Mouse (Mus musculus) ES-Bruce4 (cell line): ENCODE measurements around the gene Gpr156. TPM values are rescaled to one million over a fixed set of nuclear protein-coding genes. Genes with fewer than 3 reads are reported as not detected.
"Not testable (repeated sequence)": the region's sequence is repeated elsewhere in the genome, so short reads cannot be mapped to it uniquely, and the experiment has no call there.

Experiments used
- H3K27ac ChIP-seq: 2 replicates; pipeline ENCODE4 v1.5.1; 2012; ENCODE audit warnings: low read length, inconsistent platforms; ENCODE audit not compliant: insufficient read depth
- H3K27me3 ChIP-seq: 2 replicates; pipeline ENCODE4 v1.6.1; 2012; ENCODE audit warnings: mild to moderate bottlenecking, low read length, inconsistent platforms; ENCODE audit not compliant: control insufficient read depth, poor library complexity, insufficient read depth, severe bottlenecking
- H3K36me3 ChIP-seq: 2 replicates; pipeline ENCODE4 v1.6.1; 2012; ENCODE audit warnings: inconsistent platforms, mild to moderate bottlenecking, low read length, moderate library complexity; ENCODE audit not compliant: control insufficient read depth, poor library complexity, insufficient read depth, severe bottlenecking
- H3K4me1 ChIP-seq: one replicate; pipeline ENCODE4 v1.8.1; 2011; ENCODE audit warnings: low read length; ENCODE audit not compliant: control insufficient read depth, insufficient read depth
- H3K4me3 ChIP-seq: 2 replicates; pipeline ENCODE4 v1.5.1; 2011; ENCODE audit warnings: low read depth, mild to moderate bottlenecking, low read length
- H3K9ac ChIP-seq: 2 replicates; pipeline ENCODE4 v1.6.1; 2012; ENCODE audit warnings: low read depth, mild to moderate bottlenecking, inconsistent platforms; ENCODE audit not compliant: poor library complexity, severe bottlenecking
- H3K9me3 ChIP-seq: replicated peaks from 2 replicates; pipeline ENCODE4 v1.6.1; 2012; ENCODE audit warnings: mild to moderate bottlenecking, low read length, inconsistent platforms; ENCODE audit not compliant: control insufficient read depth, poor library complexity, insufficient read depth, severe bottlenecking
- CTCF ChIP-seq: IDR thresholded peaks from one replicate; pipeline ENCODE4 v1.8.1; 2011; ENCODE audit warnings: low read depth, low read length
- EP300 ChIP-seq: IDR thresholded peaks from 2 replicates; pipeline ENCODE4 v1.6.1; 2011; ENCODE audit warnings: low read depth, low read length; ENCODE audit not compliant: insufficient read depth
- POLR2A ChIP-seq: IDR thresholded peaks from one replicate; pipeline ENCODE4 v1.8.1; 2011; ENCODE audit warnings: low read length; ENCODE audit not compliant: insufficient read depth
- polyA plus RNA-seq: library from polyadenylated mRNA; stranded (reverse); fragments of >200 nt; gene quantifications from 2 replicates; pipeline ENCODE4 v1.2.4, GENCODE M21; 2011; ENCODE audit warnings: low read depth; ENCODE audit not compliant: missing spikeins, insufficient read depth, insufficient read length

Gpr156 gene
- polyA plus RNA-seq, 1 experiment, result not detected

- TF ChIP-seq POLR2A (no peak), EP300 (no peak), CTCF (no peak)
- H3K4me1 ChIP-seq, result no peaks in the 10 kb centered on the region
- no peak overlapping the region for H3K27ac ChIP-seq
- H3K4me3 ChIP-seq, result no peak overlapping the region
- no peaks in the 10 kb centered on the region for H3K27me3 ChIP-seq
- H3K9ac ChIP-seq, result no peak overlapping the region
- no peaks in the 10 kb centered on the region for H3K36me3 ChIP-seq
- H3K9me3 ChIP-seq, result no peaks in the 10 kb centered on the region
Observed at GRCm38 (mm10) chr16:37951171-37951570, 34.9 kb downstream of the Gpr156 start.

GRCm38 (mm10) chr16:37953186-37953585 is 36.9 kb downstream of the Gpr156 start:
- no peak overlapping the region for H3K4me3 ChIP-seq
- H3K9ac ChIP-seq, result no peak overlapping the region
- no peaks in the 10 kb centered on the region for H3K36me3 ChIP-seq
- no peak overlapping the region for H3K27ac ChIP-seq
- no peaks in the 10 kb centered on the region for H3K9me3 ChIP-seq
- no peak for TF ChIP-seq POLR2A
- TF ChIP-seq EP300, result no peak
- TF ChIP-seq CTCF, result no peak
- no peaks in the 10 kb centered on the region for H3K4me1 ChIP-seq
- no peaks in the 10 kb centered on the region for H3K27me3 ChIP-seq

GRCm38 (mm10) chr16:37953991-37954942 is 38.0 kb downstream of the Gpr156 start:
- H3K27me3 ChIP-seq, result no peaks in the 10 kb centered on the region
- no peaks in the 10 kb centered on the region for H3K4me1 ChIP-seq
- H3K27ac ChIP-seq, result no peak overlapping the region
- H3K4me3 ChIP-seq, result no peak overlapping the region
- H3K9ac ChIP-seq, result no peak overlapping the region
- no peak for TF ChIP-seq CTCF
- no peak for TF ChIP-seq EP300
- TF ChIP-seq POLR2A, result no peak
- no peaks in the 10 kb centered on the region for H3K36me3 ChIP-seq
- no peaks in the 10 kb centered on the region for H3K9me3 ChIP-seq

- Histone ChIP-seq H3K36me3 (no peaks in the 10 kb centered on the region), H3K27ac (no peak overlapping the region), H3K27me3 (no peaks in the 10 kb centered on the region), H3K4me3 (no peak overlapping the region), H3K9ac (no peak overlapping the region), H3K9me3 (no peaks in the 10 kb centered on the region), H3K4me1 (no peaks in the 10 kb centered on the region)
- TF ChIP-seq POLR2A (no peak), EP300 (no peak), CTCF (no peak)
Observed at GRCm38 (mm10) chr16:37955336-37955917, 39.1 kb downstream of the Gpr156 start.

DNA sequence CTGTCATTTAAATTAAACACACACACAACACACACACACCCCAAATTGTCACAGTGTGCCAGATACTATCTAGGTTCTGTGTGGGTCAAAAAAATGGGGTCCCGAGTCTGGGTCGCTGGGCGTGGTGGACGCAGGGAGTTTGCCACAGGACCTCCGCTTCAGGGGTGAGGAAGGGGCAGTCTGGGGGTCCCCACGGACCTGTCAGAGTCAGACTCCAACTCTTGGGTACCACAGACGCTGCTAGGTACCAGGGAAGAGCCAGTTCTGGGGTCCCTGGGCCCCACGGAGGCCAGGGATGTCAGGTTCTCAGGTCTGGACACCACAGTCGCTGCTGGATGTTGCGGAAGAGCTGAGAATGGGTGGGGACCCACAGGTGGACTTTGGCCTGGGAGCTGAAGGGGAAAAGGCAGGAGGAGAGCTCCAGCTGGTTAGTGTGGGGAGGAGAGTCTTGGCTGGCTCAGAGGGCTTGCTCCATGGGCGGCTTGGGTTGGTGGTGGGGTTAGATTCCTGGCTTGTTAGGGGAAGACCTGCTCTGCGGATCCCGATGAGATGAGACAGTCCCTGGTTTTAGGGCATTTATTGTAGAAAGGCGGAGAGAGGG is 39.9 kb downstream of the Gpr156 start:
- H3K27me3 ChIP-seq, result no peaks in the 10 kb centered on the region

GRCm38 (mm10) chr16:37956751-37957150 is 40.5 kb downstream of the Gpr156 start:
- TF ChIP-seq CTCF (no peak), POLR2A (no peak), EP300 (no peak)
- no peaks in the 10 kb centered on the region for H3K9me3 ChIP-seq

More for the DNA sequence above, 39.9 kb downstream of the Gpr156 start:
- H3K9ac ChIP-seq, result no peak overlapping the region
- no peak overlapping the region for H3K4me3 ChIP-seq
- H3K9me3 ChIP-seq, result no peaks in the 10 kb centered on the region
- TF ChIP-seq EP300 (no peak), CTCF (no peak)
- H3K27ac ChIP-seq, result no peak overlapping the region
- no peaks in the 10 kb centered on the region for H3K4me1 ChIP-seq
- H3K36me3 ChIP-seq, result no peaks in the 10 kb centered on the region

DNA sequence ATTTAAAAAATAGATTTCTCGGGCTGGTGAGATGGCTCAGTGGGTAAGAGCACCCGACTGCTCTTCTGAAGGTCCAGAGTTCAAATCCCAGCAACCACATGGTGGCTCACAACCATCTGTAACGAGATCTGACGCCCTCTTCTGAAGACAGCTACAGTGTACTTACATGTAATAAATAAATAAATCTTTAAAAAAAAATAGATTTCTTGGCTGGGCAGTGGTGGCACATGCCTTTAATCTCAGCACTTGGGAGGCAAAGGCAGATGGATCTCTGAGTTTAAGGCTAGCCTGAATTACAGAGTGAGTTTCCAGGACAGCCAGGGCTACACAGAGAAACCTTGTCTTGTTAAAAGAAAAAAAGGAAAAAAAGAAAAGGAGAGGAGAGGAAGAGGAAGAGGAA is 46.4 kb downstream of the Gpr156 start:
- not testable (repeated sequence) for H3K4me3 ChIP-seq, H3K27ac ChIP-seq, H3K36me3 ChIP-seq, H3K9ac ChIP-seq, H3K9me3 ChIP-seq, H3K27me3 ChIP-seq, H3K4me1 ChIP-seq

More at GRCm38 (mm10) chr16:37956751-37957150, 40.5 kb downstream of the Gpr156 start:
- Histone ChIP-seq H3K27me3 (no peaks in the 10 kb centered on the region), H3K9ac (no peak overlapping the region), H3K27ac (no peak overlapping the region), H3K4me3 (no peak overlapping the region), H3K4me1 (no peaks in the 10 kb centered on the region), H3K36me3 (no peaks in the 10 kb centered on the region)
